Mouse (Mus musculus): ENCODE results near the gene Dab2. TPM values are rescaled to one million over a fixed set of nuclear protein-coding genes. Genes with fewer than 3 reads are reported as not detected.

Gene Dab2
- polyA plus RNA-seq, 1 experiment from 2014 or later, result 81.8 TPM

DNA sequence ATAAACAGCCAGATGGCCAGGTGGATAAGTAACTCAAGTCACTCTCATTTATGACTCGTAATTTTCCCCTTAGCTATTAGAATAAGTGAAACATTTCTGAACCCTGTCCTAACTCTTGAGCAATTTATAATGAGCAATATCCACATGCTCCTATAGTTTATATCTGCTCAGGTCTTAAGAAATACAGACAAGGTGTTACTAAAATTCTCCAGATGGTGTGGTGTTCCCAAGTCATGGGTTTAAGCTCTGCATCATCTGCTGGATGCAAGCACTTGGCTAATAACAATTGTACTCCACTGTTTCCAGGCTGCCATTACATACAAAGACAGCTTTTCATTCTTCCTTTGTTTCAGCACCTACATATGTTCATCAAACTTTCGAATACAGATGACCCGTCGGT, 98.6 kb downstream of the Dab2 start:
- ATAC-seq (ENCODE audit: insufficient number of reproducible peaks, insufficient read depth, low FRiP score, low TSS enrichment, low read depth), result no peak
- H3K27ac ChIP-seq, result no peak overlapping the region
- H3K9ac ChIP-seq, result no peak overlapping the region
- peaks cover 24% of the 10 kb centered on the region for H3K36me3 ChIP-seq
- 89% methylated on average over 4 of the region's 4 CpGs for WGBS
- no peaks in the 10 kb centered on the region for H3K4me1 ChIP-seq
- H3K4me3 ChIP-seq, result no peak overlapping the region
- H3K4me2 ChIP-seq, result no peak overlapping the region
- H3K9me3 ChIP-seq, result no peaks in the 10 kb centered on the region
- no peaks in the 10 kb centered on the region for H3K27me3 ChIP-seq

DNA sequence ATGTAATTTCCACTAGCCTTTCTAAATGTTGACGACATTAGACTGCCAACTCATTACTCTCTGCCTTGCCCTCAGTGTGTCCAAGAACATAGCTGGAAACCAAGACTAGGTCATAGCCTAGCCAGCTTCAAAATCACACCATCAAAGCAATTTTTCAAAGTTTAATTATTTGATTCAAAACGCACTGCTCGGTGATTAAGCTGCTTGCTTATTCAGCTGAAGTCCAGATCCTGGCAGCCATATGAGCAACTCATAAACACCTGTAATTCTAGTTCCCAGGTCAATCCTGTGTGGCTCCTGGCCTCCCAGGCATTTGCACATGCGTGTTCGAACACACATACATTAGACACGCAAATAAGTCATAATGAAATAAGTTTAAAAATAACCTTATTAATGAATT, 99.3 kb downstream of the Dab2 start:
- Histone ChIP-seq H3K9ac (no peak overlapping the region), H3K4me1 (peaks cover 1% of the 10 kb centered on the region), H3K27ac (no peak overlapping the region), H3K27me3 (no peaks in the 10 kb centered on the region), H3K4me2 (no peak overlapping the region), H3K36me3 (peaks cover 17% of the 10 kb centered on the region), H3K4me3 (no peak overlapping the region), H3K9me3 (no peaks in the 10 kb centered on the region)
- WGBS, result 89% methylated on average over 6 of the region's 6 CpGs
- no peak for ATAC-seq (ENCODE audit: insufficient number of reproducible peaks, insufficient read depth, low FRiP score, low TSS enrichment, low read depth)

DNA sequence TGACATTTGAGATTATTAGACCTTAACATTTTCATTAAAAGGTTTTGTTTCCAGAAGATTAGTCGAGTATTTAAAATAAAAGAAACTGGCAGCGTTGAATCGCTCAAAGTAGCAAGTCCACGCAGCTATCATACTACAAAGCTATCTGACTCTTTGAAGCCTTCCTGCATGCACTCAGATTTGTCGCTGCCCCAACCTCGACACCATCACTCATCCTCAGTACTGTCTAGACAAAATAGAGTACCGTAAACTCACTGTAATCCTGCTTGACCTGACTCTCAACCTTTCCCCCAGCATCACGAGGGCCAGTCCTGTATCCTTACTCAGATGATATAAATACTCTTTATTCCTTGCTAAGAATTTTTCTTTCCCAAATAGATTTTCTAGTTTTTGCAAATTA, 100.5 kb downstream of the Dab2 start:
- WGBS, result 76% methylated on average over 8 of the region's 8 CpGs

DNA sequence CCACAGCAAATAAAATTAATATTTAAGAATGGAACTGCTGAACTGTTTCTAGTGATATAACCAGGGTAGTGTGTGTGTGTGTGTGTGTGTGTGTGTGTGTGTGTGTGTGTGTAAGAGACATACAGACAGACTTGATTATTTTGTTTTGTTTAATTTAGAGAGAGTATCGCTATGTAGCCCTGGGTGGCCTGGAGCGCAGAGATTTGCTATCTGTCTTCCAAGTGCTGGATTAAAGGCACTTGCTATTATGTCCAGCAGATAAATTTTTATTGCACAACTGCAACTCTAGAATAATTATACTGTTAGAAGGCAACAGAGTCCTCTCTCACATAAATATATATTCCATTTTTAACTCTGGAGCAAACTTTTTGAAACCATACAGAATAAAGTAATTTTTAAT, 102.8 kb downstream of the Dab2 start:
- Histone ChIP-seq H3K27ac (no peak overlapping the region), H3K4me2 (no peak overlapping the region), H3K27me3 (no peaks in the 10 kb centered on the region), H3K4me1 (peaks cover 10% of the 10 kb centered on the region), H3K36me3 (peaks cover 13% of the 10 kb centered on the region; the same call in 1 of the 2 replicates), H3K9me3 (no peaks in the 10 kb centered on the region), H3K4me3 (no peak overlapping the region), H3K9ac (no peak overlapping the region)
- WGBS, result 86% methylated on average over 2 of the region's 2 CpGs
- no peak for ATAC-seq (ENCODE audit: insufficient number of reproducible peaks, insufficient read depth, low FRiP score, low TSS enrichment, low read depth)

More for the DNA sequence above, 100.5 kb downstream of the Dab2 start:
- Histone ChIP-seq H3K9me3 (no peaks in the 10 kb centered on the region), H3K4me1 (peaks cover 10% of the 10 kb centered on the region), H3K9ac (no peak overlapping the region), H3K4me3 (no peak overlapping the region), H3K36me3 (peaks cover 14% of the 10 kb centered on the region), H3K27ac (no peak overlapping the region), H3K4me2 (no peak overlapping the region), H3K27me3 (no peaks in the 10 kb centered on the region)
- ATAC-seq (ENCODE audit: insufficient number of reproducible peaks, insufficient read depth, low FRiP score, low TSS enrichment, low read depth), result no peak

DNA sequence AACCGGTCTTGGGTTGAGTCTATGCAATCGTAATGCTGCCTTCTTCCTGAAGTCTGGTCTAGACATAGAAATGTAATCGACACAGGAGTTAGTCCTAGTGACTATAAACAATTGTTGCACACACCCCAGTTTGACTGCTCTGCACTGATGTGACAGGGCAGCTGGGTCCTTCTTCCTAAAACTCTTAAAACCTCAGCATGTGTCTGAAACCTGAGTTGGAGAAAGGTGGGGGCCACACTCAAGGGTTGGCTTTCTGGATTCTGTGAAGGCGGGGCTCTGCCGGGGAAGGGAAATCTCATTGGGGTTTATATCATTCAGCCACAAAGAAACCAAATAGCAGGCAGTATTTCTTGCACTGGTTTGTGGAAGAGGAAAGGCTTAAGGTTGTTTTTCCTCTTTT, 104.6 kb downstream of the Dab2 start:
- no peak for ATAC-seq (ENCODE audit: insufficient number of reproducible peaks, insufficient read depth, low FRiP score, low TSS enrichment, low read depth)
- H3K4me2 ChIP-seq, result no peak overlapping the region
- H3K36me3 ChIP-seq, result peaks cover 7% of the 10 kb centered on the region; the same call in 1 of the 2 replicates
- H3K9me3 ChIP-seq, result no peaks in the 10 kb centered on the region
- no peaks in the 10 kb centered on the region for H3K27me3 ChIP-seq
- WGBS, result 64% methylated on average over 5 of the region's 5 CpGs
- H3K27ac ChIP-seq, result no peak overlapping the region; the same call in 1 of the 2 replicates
- H3K4me3 ChIP-seq, result no peak overlapping the region
- no peak overlapping the region for H3K9ac ChIP-seq
- peaks cover 10% of the 10 kb centered on the region for H3K4me1 ChIP-seq

DNA sequence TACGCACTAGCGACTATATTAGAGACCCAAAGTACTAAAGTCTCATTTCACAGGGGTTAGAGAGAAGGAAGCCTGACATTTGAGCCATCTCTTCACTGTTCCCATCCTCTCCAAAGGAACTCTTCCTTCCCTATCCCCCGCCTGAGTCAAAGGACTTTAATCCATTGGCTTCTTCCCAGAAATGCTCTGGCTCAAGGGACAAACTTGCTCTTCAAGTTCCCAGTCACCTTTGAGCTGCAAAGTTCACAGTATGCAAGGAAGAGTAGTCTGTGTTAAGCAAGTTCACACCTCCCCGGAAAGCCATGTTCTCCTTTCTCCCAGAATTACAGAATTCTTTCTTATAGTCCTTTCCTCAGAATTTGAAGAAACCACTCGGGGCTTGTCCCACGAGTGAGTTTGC, 107.2 kb downstream of the Dab2 start:
- Histone ChIP-seq H3K36me3 (peaks cover 7% of the 10 kb centered on the region; the same call in 1 of the 2 replicates), H3K4me3 (no peak overlapping the region), H3K27me3 (no peaks in the 10 kb centered on the region), H3K27ac (no peak overlapping the region), H3K4me1 (peaks cover 10% of the 10 kb centered on the region), H3K4me2 (no peak overlapping the region), H3K9me3 (no peaks in the 10 kb centered on the region), H3K9ac (no peak overlapping the region)
- WGBS, result 81% methylated on average over 6 of the region's 6 CpGs
- ATAC-seq (ENCODE audit: insufficient number of reproducible peaks, insufficient read depth, low FRiP score, low TSS enrichment, low read depth), result no peak

DNA sequence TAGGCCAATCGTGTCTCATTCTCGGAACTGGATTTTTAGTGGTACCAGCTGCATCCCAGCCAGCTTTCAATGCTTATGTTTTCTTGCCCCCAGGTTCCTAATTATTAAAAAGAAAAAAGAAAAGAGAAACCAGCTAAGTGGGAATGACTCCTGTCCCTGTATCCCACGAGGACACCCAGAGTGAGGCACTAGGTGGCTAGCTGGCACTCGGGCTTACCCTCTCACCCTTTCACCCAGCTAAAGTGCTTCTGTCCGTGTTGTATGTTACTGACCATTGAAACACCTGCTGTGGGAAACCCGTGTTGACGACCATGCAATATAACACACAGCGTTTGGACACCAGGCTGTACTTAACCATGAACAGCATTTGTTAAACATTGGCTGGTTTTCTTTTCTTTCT, 109.4 kb downstream of the Dab2 start:
- Histone ChIP-seq H3K4me2 (no peak overlapping the region), H3K4me1 (peaks cover 7% of the 10 kb centered on the region), H3K4me3 (no peak overlapping the region), H3K36me3 (peaks cover 7% of the 10 kb centered on the region; the same call in 1 of the 2 replicates), H3K27ac (no peak overlapping the region), H3K9ac (no peak overlapping the region), H3K27me3 (no peaks in the 10 kb centered on the region), H3K9me3 (no peaks in the 10 kb centered on the region)
- ATAC-seq (ENCODE audit: insufficient number of reproducible peaks, insufficient read depth, low FRiP score, low TSS enrichment, low read depth), result no peak
- WGBS, result 78% methylated on average over 8 of the region's 8 CpGs

DNA sequence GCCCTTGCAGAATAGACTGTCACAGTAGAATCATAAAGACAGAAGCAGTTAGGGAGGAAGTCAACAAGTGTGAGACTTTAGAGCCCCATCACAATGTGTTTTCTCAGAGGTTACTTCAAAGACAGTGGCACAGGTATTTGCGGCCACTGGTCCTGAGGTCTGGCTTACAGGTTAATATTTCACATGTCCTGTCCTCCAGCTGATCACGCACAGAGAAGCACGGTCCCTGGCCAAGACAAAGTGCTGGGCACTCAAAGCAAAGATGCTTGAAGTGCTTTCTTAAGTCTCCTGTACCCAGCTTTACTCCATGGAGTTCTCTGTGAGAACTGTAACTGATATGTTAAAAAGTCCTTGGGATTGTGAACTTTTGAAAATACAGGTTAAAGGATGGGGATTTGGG, 110.6 kb downstream of the Dab2 start:
- peaks cover 11% of the 10 kb centered on the region; the same call in 1 of the 2 replicates for H3K36me3 ChIP-seq
- no peak overlapping the region for H3K27ac ChIP-seq
- no peaks in the 10 kb centered on the region for H3K27me3 ChIP-seq
- no peaks in the 10 kb centered on the region; the same call in 1 of the 2 replicates for H3K4me1 ChIP-seq
- H3K4me3 ChIP-seq, result no peak overlapping the region
- WGBS, result 92% methylated on average over 3 of the region's 3 CpGs
- ATAC-seq (ENCODE audit: insufficient number of reproducible peaks, insufficient read depth, low FRiP score, low TSS enrichment, low read depth), result no peak
- H3K4me2 ChIP-seq, result no peak overlapping the region
- no peak overlapping the region for H3K9ac ChIP-seq
- H3K9me3 ChIP-seq, result no peaks in the 10 kb centered on the region

DNA sequence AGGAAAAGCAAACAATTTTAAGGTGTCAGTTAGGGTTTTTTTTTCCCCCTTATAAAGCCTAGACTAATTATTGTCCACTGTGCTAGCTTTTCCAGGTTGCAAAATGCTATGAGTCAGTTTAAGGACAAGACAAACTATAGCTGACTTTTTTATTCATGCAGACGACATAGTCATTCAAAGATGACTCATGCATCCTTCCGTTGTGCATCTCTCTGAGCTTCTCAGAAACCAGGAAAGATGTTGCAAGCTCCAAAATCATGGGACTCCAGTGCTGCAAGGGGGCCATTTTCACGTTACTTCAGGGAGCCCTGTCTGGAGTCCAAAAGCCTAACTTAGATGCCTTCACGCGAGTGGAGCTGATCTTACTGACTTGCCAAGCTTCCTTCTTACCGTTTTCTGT, 111.7 kb downstream of the Dab2 start:
- no peaks in the 10 kb centered on the region for H3K4me1 ChIP-seq
- no peak for ATAC-seq (ENCODE audit: insufficient number of reproducible peaks, insufficient read depth, low FRiP score, low TSS enrichment, low read depth)
- no peaks in the 10 kb centered on the region for H3K9me3 ChIP-seq
- no peak overlapping the region for H3K9ac ChIP-seq
- no peak overlapping the region for H3K27ac ChIP-seq
- H3K27me3 ChIP-seq, result no peaks in the 10 kb centered on the region
- no peak overlapping the region for H3K4me3 ChIP-seq
- no peak overlapping the region for H3K4me2 ChIP-seq
- 84% methylated on average over 6 of the region's 6 CpGs for WGBS
- H3K36me3 ChIP-seq, result peaks cover 10% of the 10 kb centered on the region; the same call in 1 of the 2 replicates

DNA sequence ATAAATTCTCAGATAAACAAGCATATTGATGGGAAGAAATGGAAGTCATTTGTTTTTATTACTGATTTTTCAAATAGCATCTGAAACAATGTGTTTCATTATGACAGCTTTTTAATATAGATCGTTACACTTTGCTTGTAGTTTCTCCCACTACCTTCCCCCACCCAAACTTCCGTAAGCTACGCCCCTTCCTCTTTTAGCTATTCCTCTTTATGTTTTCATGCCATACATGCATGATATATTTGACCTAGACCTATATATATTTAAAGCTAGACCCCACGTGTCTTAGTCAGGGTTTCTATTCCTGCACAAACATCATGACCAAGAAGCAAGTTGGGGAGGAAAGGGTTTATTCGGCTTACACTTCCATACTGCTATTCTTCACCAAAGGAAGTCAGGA, 115.7 kb downstream of the Dab2 start:
- Histone ChIP-seq H3K9me3 (no peaks in the 10 kb centered on the region), H3K9ac (no peak overlapping the region), H3K4me2 (no peak overlapping the region), H3K4me3 (no peak overlapping the region), H3K4me1 (no peaks in the 10 kb centered on the region), H3K36me3 (peaks cover 31% of the 10 kb centered on the region), H3K27me3 (no peaks in the 10 kb centered on the region), H3K27ac (no peak overlapping the region)
- 90% methylated on average over 5 of the region's 5 CpGs for WGBS
- ATAC-seq (ENCODE audit: insufficient number of reproducible peaks, insufficient read depth, low FRiP score, low TSS enrichment, low read depth), result no peak

DNA sequence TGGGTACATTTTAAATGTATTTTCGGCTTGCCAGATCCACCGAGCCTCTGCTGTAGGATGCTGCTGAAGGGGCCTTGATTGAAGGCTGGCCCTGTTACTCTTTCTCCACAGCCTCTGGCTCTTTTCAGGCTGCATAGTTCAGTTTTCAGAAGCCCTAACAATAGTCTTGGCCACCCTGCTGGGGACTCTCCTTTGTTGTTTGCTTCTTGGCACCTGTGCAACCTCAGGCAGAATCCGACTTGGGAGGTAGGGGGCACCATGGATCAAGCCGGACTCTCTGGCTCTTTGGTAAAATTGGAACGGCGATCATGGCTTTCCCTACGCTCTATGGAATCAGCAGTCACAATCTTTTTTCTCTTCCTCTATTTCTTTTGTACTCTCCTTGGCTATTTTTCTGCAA, 132.2 kb downstream of the Dab2 start:
- 0 out of 2 replicates have a peak, but pooled peaks cover 6% of the 10 kb centered on the region for H3K4me1 ChIP-seq
- H3K36me3 ChIP-seq, result peaks cover 70% of the 10 kb centered on the region
- H3K4me3 ChIP-seq, result no peak overlapping the region
- no peak overlapping the region for H3K4me2 ChIP-seq
- H3K9ac ChIP-seq, result no peak overlapping the region
- no peak for ATAC-seq (ENCODE audit: insufficient number of reproducible peaks, insufficient read depth, low FRiP score, low TSS enrichment, low read depth)
- 78% methylated on average over 7 of the region's 7 CpGs for WGBS
- H3K27me3 ChIP-seq, result no peaks in the 10 kb centered on the region
- H3K9me3 ChIP-seq, result no peaks in the 10 kb centered on the region
- peak overlapping the region; percentile 23; the same call in 1 of the 2 replicates for H3K27ac ChIP-seq

DNA sequence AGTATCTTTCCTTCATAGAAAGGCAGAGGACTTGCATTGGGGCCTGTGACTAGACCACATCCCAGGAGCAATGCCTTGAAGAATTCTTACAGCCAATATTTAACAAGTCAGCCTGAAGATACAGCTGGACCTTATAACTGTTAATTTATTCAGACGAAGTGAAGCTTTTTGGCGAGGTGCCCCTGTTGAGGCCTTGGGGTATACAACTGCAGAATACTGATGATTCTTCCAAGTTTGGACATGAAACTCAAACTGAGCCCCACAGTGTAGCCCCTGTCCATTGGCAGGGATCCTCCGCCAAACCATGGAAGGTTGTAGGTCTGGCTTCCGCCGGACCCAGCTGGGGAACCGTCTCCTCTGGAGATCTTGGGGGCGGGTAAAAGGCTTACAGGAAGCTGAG, 132.8 kb downstream of the Dab2 start:
- no peak overlapping the region for H3K9ac ChIP-seq
- 0 out of 2 replicates have a peak, but pooled peaks cover 6% of the 10 kb centered on the region for H3K4me1 ChIP-seq
- no peaks in the 10 kb centered on the region for H3K9me3 ChIP-seq
- WGBS, result 77% methylated on average over 7 of the region's 7 CpGs
- H3K27ac ChIP-seq, result peak overlapping the region; percentile 23; the same call in 1 of the 2 replicates
- peaks cover 69% of the 10 kb centered on the region for H3K36me3 ChIP-seq
- H3K4me3 ChIP-seq, result no peak overlapping the region
- no peak for ATAC-seq (ENCODE audit: insufficient number of reproducible peaks, insufficient read depth, low FRiP score, low TSS enrichment, low read depth)
- H3K27me3 ChIP-seq, result no peaks in the 10 kb centered on the region
- no peak overlapping the region for H3K4me2 ChIP-seq

Measured in embryonic facial prominence, embryonic 13.5 days (tissue).